ENCODE assay signal across 8 mouse cellular contexts in the genomic region with DNA sequence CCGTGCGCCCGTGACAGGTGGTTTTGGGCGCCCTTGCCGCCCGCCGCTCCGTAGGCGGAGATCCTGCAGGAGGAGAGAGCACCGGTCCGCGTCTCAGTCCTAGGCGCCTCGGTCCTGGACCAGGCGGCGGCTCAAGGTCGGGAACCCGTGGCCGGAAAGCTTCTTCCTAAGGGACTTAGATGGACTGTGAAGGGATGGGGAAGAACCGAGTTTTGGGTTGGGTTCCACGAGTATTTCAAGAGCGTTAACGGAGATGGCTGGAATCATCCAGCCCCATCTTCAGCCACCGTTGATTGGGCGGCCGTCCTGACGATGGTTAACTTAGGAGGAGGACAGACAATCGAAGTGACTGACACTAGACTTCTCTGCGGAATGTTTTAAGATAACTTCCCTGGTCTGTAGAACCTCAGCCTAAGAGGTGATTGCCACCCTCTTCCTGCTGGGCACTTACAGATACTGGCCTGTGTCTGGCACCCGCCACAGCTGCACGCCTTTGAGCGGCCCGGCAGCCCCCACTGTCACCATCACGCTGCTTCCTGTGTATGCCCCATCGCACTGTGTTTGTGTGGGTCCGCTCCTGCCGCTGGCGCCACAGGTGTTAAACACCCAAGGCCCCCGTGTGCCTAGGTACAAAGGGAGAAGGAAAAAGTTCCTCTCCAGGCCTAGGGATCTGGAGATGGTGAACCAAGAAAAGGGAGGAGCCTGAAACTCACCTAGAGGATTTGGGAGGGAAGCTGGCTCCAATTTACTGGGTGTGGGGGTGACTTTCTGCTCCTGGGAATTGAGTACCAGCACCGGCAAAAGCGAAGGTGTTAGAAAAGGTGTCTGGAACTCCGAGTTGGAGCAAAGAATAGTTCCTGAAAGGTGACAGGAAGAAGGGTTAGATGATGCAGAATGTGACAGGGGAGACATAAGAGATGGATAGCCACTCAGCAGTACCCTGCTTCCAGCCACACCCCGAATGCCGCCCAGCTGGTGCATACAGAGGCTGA. TPM values are rescaled to one million over a fixed set of nuclear protein-coding genes. Genes with fewer than 3 reads are reported as not detected.
DNase-seq lines count a peak whose midpoint lies in the region; ATAC-seq lines count a peak whose summit lies in the region.

No protein-coding gene starts in this region.

- no peak for ATAC-seq in lung, embryonic 16.5 days (ENCODE audit: low read depth)
- ATAC-seq in erythroblast, adult 5-6 weeks (replicated peaks; ENCODE audit: low FRiP score, poor library complexity, severe bottlenecking) = 0 out of 2 replicates have a peak, but pooled peaks have one; percentile 24
- ATAC-seq in limb, embryonic 12.5 days (ENCODE audit: insufficient number of reproducible peaks, insufficient read depth, low FRiP score, low TSS enrichment, low read depth) = no peak
- 0 out of 2 replicates have a peak, but pooled peaks have one; percentile 15 for ATAC-seq in neural tube, embryonic 13.5 days (ENCODE audit: low read depth)

- 5% methylated on average over 44 of the region's 44 CpGs for WGBS in lung, embryonic 16.5 days
- WGBS in limb, embryonic 12.5 days = 4% methylated on average over 44 of the region's 44 CpGs
- WGBS in neural tube, embryonic 13.5 days = 5% methylated on average over 44 of the region's 44 CpGs

- peaks cover 4% of the 10 kb centered on the region for H3K36me3 ChIP-seq in lung, embryonic 16.5 days (ENCODE audit: control insufficient read depth, insufficient read depth, low read length)
- H3K36me3 ChIP-seq in limb, embryonic 12.5 days = peaks cover 10% of the 10 kb centered on the region
- peaks cover 10% of the 10 kb centered on the region for H3K36me3 ChIP-seq in neural tube, embryonic 13.5 days

- no peak overlapping the region for H3K27ac ChIP-seq in lung, embryonic 16.5 days (ENCODE audit: low read length)
- H3K27ac ChIP-seq in limb, embryonic 12.5 days = no peak overlapping the region
- no peak overlapping the region for H3K27ac ChIP-seq in neural tube, embryonic 13.5 days (replicated peaks)

- H3K9ac ChIP-seq in lung, embryonic 16.5 days (ENCODE audit: low read length) = peak overlapping the region; percentile 60; the same call in 1 of the 2 replicates
- H3K9ac ChIP-seq in limb, embryonic 12.5 days (replicated peaks) = no peak overlapping the region
- H3K9ac ChIP-seq in neural tube, embryonic 13.5 days = peak overlapping the region; percentile 76; the same call in 1 of the 2 replicates

- H3K4me2 ChIP-seq in lung, embryonic 16.5 days (ENCODE audit: low read depth, low read length) = peak overlapping the region; percentile 98
- H3K4me2 ChIP-seq in limb, embryonic 12.5 days = peak overlapping the region; percentile 99
- peak overlapping the region; percentile 99 for H3K4me2 ChIP-seq in neural tube, embryonic 13.5 days

- H3K4me1 ChIP-seq in lung, embryonic 16.5 days (replicated peaks; ENCODE audit: control insufficient read depth, insufficient read depth, low read length) = peaks cover 3% of the 10 kb centered on the region; the same call in 1 of the 2 replicates
- H3K4me1 ChIP-seq in limb, embryonic 12.5 days (replicated peaks) = peaks cover 14% of the 10 kb centered on the region
- peaks cover 15% of the 10 kb centered on the region for H3K4me1 ChIP-seq in neural tube, embryonic 13.5 days (replicated peaks)

- H3K27me3 ChIP-seq in lung, embryonic 16.5 days (ENCODE audit: control insufficient read depth, insufficient read depth, low read depth, low read length) = peaks cover 47% of the 10 kb centered on the region
- peaks cover 83% of the 10 kb centered on the region for H3K27me3 ChIP-seq in limb, embryonic 12.5 days
- H3K27me3 ChIP-seq in neural tube, embryonic 13.5 days = peaks cover 63% of the 10 kb centered on the region

- H3K9me3 ChIP-seq in lung, embryonic 16.5 days (ENCODE audit: control insufficient read depth, low read length) = no peaks in the 10 kb centered on the region
- H3K9me3 ChIP-seq in limb, embryonic 12.5 days = no peaks in the 10 kb centered on the region
- no peaks in the 10 kb centered on the region for H3K9me3 ChIP-seq in neural tube, embryonic 13.5 days

- no peak for DNase-seq in lung, postnatal 10 days
- no peak for DNase-seq in urinary bladder, postnatal 14 days (ENCODE audit: low spot score)
- no peak for DNase-seq in cerebellum, postnatal 4 days (ENCODE audit: low spot score in 2 of 2)
- DNase-seq in layer of hippocampus, postnatal 36 days = no peak

- H3K4me3 ChIP-seq in lung, embryonic 16.5 days (ENCODE audit: low read length) = peak overlapping the region; percentile 66
- H3K4me3 ChIP-seq in limb, embryonic 12.5 days (replicated peaks) = peak overlapping the region; percentile 62
- peak overlapping the region; percentile 62 for H3K4me3 ChIP-seq in neural tube, embryonic 13.5 days

RNA-seq across cellular contexts. Expression of gene Ltk, which starts 1.1 kb away (rescaled TPM):
- polyA plus RNA-seq in lung, embryonic 16.5 days (2015; fragmentation: Nextera tagmentation; extraction: Ambion mirVana) = 1.3 and 1.5 TPM in 2 replicates
- not detected in 2 replicates for total RNA-seq in erythroblast, adult 5-6 weeks (2015; ENCODE audit: low replicate concordance)
- not detected in 2 replicates for total RNA-seq in erythroblast, adult 5-6 weeks (2017; ENCODE audit: low replicate concordance)
- polyA plus RNA-seq in limb, embryonic 12.5 days (2016; fragmentation: Nextera tagmentation; extraction: Ambion mirVana) = not detected in 2 replicates
- polyA plus RNA-seq in neural tube, embryonic 13.5 days (2015; fragmentation: Nextera tagmentation; extraction: Ambion mirVana) = 0.43 and 0.50 TPM in 2 replicates
- total RNA-seq in layer of hippocampus, postnatal 36 days (2021) = 10 to 100 TPM; 11.6 to 13.0 TPM

RNA-seq across cellular contexts. Expression of gene Itpka, which starts 17.0 kb away (rescaled TPM):
- polyA plus RNA-seq in lung, embryonic 16.5 days (2015; fragmentation: Nextera tagmentation; extraction: Ambion mirVana) = 3.0 and 3.6 TPM in 2 replicates
- not detected in 2 replicates for total RNA-seq in erythroblast, adult 5-6 weeks (2015; ENCODE audit: low replicate concordance)
- total RNA-seq in erythroblast, adult 5-6 weeks (2017; ENCODE audit: low replicate concordance) = not detected in 2 replicates
- 0.60 and 0.76 TPM in 2 replicates for polyA plus RNA-seq in limb, embryonic 12.5 days (2016; fragmentation: Nextera tagmentation; extraction: Ambion mirVana)
- polyA plus RNA-seq in neural tube, embryonic 13.5 days (2015; fragmentation: Nextera tagmentation; extraction: Ambion mirVana) = 0.28 TPM in 1 of 2 replicates, not detected in the other
- 100 to 1,000 TPM; 252 to 262 TPM for total RNA-seq in layer of hippocampus, postnatal 36 days (2021)

RNA-seq across cellular contexts. Expression of gene Rpap1, which starts 28.2 kb away (rescaled TPM):
- polyA plus RNA-seq in lung, embryonic 16.5 days (2015; fragmentation: Nextera tagmentation; extraction: Ambion mirVana) = 28.2 and 31.3 TPM in 2 replicates
- 1.3 and 2.7 TPM in 2 replicates for total RNA-seq in erythroblast, adult 5-6 weeks (2015; ENCODE audit: low replicate concordance)
- 0.51 and 0.84 TPM in 2 replicates for total RNA-seq in erythroblast, adult 5-6 weeks (2017; ENCODE audit: low replicate concordance)
- 35.7 and 36.9 TPM in 2 replicates for polyA plus RNA-seq in limb, embryonic 12.5 days (2016; fragmentation: Nextera tagmentation; extraction: Ambion mirVana)
- polyA plus RNA-seq in neural tube, embryonic 13.5 days (2015; fragmentation: Nextera tagmentation; extraction: Ambion mirVana) = 18.6 and 21.0 TPM in 2 replicates
- total RNA-seq in layer of hippocampus, postnatal 36 days (2021) = 10 to 100 TPM; 15.1 to 18.3 TPM

RNA-seq across cellular contexts. Expression of gene Tyro3, which starts 38.4 kb away (rescaled TPM):
- 17.0 and 20.1 TPM in 2 replicates for polyA plus RNA-seq in lung, embryonic 16.5 days (2015; fragmentation: Nextera tagmentation; extraction: Ambion mirVana)
- total RNA-seq in erythroblast, adult 5-6 weeks (2015; ENCODE audit: low replicate concordance) = not detected in 2 replicates
- total RNA-seq in erythroblast, adult 5-6 weeks (2017; ENCODE audit: low replicate concordance) = not detected in 2 replicates
- 34.6 and 37.8 TPM in 2 replicates for polyA plus RNA-seq in limb, embryonic 12.5 days (2016; fragmentation: Nextera tagmentation; extraction: Ambion mirVana)
- 16.2 and 19.2 TPM in 2 replicates for polyA plus RNA-seq in neural tube, embryonic 13.5 days (2015; fragmentation: Nextera tagmentation; extraction: Ambion mirVana)
- 10 to 100 TPM; 73.1 to 85.1 TPM for total RNA-seq in layer of hippocampus, postnatal 36 days (2021)

Comparison
In these comparisons a context has a peak if more than half of its experiments do, and no peak if none do; other contexts are left out.
1. ATAC-seq: peak in erythroblast, adult 5-6 weeks (single experiment) and neural tube, embryonic 13.5 days (single experiment); none in lung, embryonic 16.5 days (single experiment) and limb, embryonic 12.5 days (single experiment).
2. Peak in every context shown above with its lines, with median percentiles within 50 percentile points of each other: H3K4me2 ChIP-seq and H3K4me3 ChIP-seq.